19 mouse cellular contexts compared by ENCODE assay signal in the genomic region with DNA sequence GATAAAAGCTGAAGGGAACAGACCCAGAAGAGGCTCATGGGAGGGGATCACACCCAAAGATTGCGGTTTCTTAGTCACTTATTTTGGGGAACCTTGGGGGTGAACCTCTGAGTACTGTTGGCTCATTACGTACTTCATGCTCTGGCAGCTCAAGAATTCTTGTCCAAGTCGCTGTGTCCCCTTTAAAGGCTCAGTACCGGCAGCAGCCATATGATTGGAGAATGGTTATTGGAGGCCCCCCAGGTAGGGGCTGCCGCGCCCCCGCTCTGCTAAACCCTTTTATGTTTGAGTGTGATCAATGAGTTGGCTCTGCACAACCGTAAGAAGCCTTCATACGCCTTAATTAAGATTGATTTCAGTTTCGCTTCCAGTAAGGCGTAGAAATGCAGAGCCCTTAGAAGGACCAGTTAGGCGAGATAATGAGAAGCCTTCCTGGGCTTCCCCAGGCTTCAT. TPM values are rescaled to one million over a fixed set of nuclear protein-coding genes. Genes with fewer than 3 reads are reported as not detected.
DNase-seq lines count a peak whose midpoint lies in the region; ATAC-seq and TF ChIP-seq lines count a peak whose summit lies in the region.
"Had no signal": no experiment of that assay in that cellular context is flagged by ENCODE, and none has a peak within 500 bp of the region (broad histone marks: within the 10 kb centered on the region; RNA-seq: fewer than 3 reads in every experiment).

No protein-coding gene starts in this region.

- H3K9me3 ChIP-seq in midbrain, embryonic 14.5 days (ENCODE audit: control insufficient read depth, low read length): no peaks in the 10 kb centered on the region
- H3K9me3 ChIP-seq: limb, embryonic 12.5 days; midbrain, embryonic 12.5 days had no signal

- H3K27ac ChIP-seq in spleen, adult 2 months (ENCODE audit: insufficient read depth, low read length): peak overlapping the region; percentile 79
- H3K27ac ChIP-seq in midbrain, embryonic 14.5 days (replicated peaks; ENCODE audit: low read depth, low read length): no peak overlapping the region
- H3K27ac ChIP-seq: limb, embryonic 12.5 days; midbrain, embryonic 12.5 days; stomach, postnatal 0 days had no signal

- peak; percentile 78 for ATAC-seq in inflammation-experienced regulatory T-cells, adult 6 months
- ATAC-seq in midbrain, embryonic 14.5 days (ENCODE audit: low FRiP score, low TSS enrichment): no peak
- ATAC-seq: forebrain, postnatal 0 days had no signal

- H3K4me1 ChIP-seq in spleen, adult 2 months (ENCODE audit: control insufficient read depth, insufficient read depth, insufficient read length): no peaks in the 10 kb centered on the region
- H3K4me1 ChIP-seq in midbrain, embryonic 14.5 days (ENCODE audit: control insufficient read depth, insufficient read depth, low read length): no peaks in the 10 kb centered on the region
- H3K4me1 ChIP-seq: limb, embryonic 12.5 days; midbrain, embryonic 12.5 days had no signal

- peak overlapping the region; percentile 39; the same call in 1 of the 2 replicates for H3K4me3 ChIP-seq in spleen, adult 2 months (ENCODE audit: extremely low read depth, insufficient read depth, insufficient read length)
- no peak overlapping the region for H3K4me3 ChIP-seq in midbrain, embryonic 14.5 days (replicated peaks; ENCODE audit: low read depth, low read length)
- H3K4me3 ChIP-seq: limb, embryonic 12.5 days; midbrain, embryonic 12.5 days had no signal

- peak; percentile 40 for DNase-seq in embryo, embryonic 10.5 days (ENCODE audit: low spot score)
- DNase-seq in embryo, embryonic 9.5 days (ENCODE audit: extremely low spot score): no peak
- DNase-seq in spleen, adult 2 months (ENCODE audit: low read depth in 1 of 2, low spot score in 2 of 2): no peak
- DNase-seq in spleen, postnatal 36 days (ENCODE audit: low spot score in 2 of 2): no peak
- DNase-seq in midbrain, embryonic 14.5 days: no peak
- DNase-seq in thymus, postnatal 36 days: no peak
- DNase-seq in left cerebral cortex, postnatal 14 days (ENCODE audit: low spot score in 2 of 2): no peak
- DNase-seq: adrenal gland, postnatal 14 days; cerebellum, postnatal 10 days; forebrain, postnatal 0 days; gastrocnemius, postnatal 10 days; kidney, adult 8-10 months; kidney, postnatal 36 days; lung, postnatal 36 days; thymus, postnatal 14 days had no signal

- H3K9ac ChIP-seq in midbrain, embryonic 14.5 days (replicated peaks; ENCODE audit: low read length): no peak overlapping the region
- H3K9ac ChIP-seq: forebrain, postnatal 0 days; limb, embryonic 12.5 days; midbrain, embryonic 12.5 days had no signal

- no peak for TF ChIP-seq CTCF in spleen, adult 2 months (IDR thresholded peaks at IDR 0.05; ENCODE audit: extremely low read depth, insufficient read depth, insufficient read length, insufficient replicate concordance)

- TF ChIP-seq POLR2A in spleen, adult 2 months (IDR thresholded peaks at IDR 0.05; ENCODE audit: low read depth, low read length): no peak

- H3K36me3 ChIP-seq in spleen, adult 2 months (ENCODE audit: control insufficient read depth, insufficient read depth, low read length): peaks cover 16% of the 10 kb centered on the region
- peaks cover 36% of the 10 kb centered on the region for H3K36me3 ChIP-seq in midbrain, embryonic 14.5 days (ENCODE audit: control insufficient read depth, insufficient read depth, low read length)

- H3K4me2 ChIP-seq in midbrain, embryonic 14.5 days (ENCODE audit: low read length): no peak overlapping the region
- H3K4me2 ChIP-seq: limb, embryonic 12.5 days; midbrain, embryonic 12.5 days had no signal

- H3K27me3 ChIP-seq in spleen, adult 2 months (ENCODE audit: control insufficient read depth, insufficient read depth, low read length): no peaks in the 10 kb centered on the region
- no peaks in the 10 kb centered on the region for H3K27me3 ChIP-seq in midbrain, embryonic 14.5 days (ENCODE audit: control insufficient read depth, insufficient read depth, low read length)
- H3K27me3 ChIP-seq: midbrain, embryonic 12.5 days had no signal

- 76% methylated on average over 12 of the region's 12 CpGs for WGBS in spleen, adult 2 months
- WGBS in midbrain, embryonic 14.5 days: 70% methylated on average over 12 of the region's 12 CpGs

- intact Hi-C loops in left cerebral cortex, postnatal 14 days (cut with DNase I): no loop called here

RNA-seq across cellular contexts. Expression of a gene that starts 11.3 kb away (rescaled TPM):
- polyA plus RNA-seq in spleen, adult 2 months (2012; rRNA removed): 12.3 and 12.5 TPM in 2 replicates
- polyA plus RNA-seq in inflammation-experienced regulatory T-cells, adult 6 months (2017; shearing (Covaris generic)): 10 to 100 TPM; 14.2 to 21.0 (median 15.1) TPM
- 17.4 and 21.2 TPM in 2 replicates for polyA plus RNA-seq in midbrain, embryonic 14.5 days (2014; fragmentation: Nextera tagmentation; extraction: Ambion mirVana)
- total RNA-seq in left cerebral cortex, postnatal 14 days (2021): 10 to 100 TPM; 16.1 to 16.3 TPM

RNA-seq across cellular contexts. Expression of a gene that starts 11.7 kb away (rescaled TPM):
- polyA plus RNA-seq in spleen, adult 2 months (2012; rRNA removed): 16.3 and 16.5 TPM in 2 replicates
- 10 to 100 TPM in 1 of 3 experiments, 1 to 10 TPM in 2; 9.2 to 10.6 (median 9.8) TPM for polyA plus RNA-seq in inflammation-experienced regulatory T-cells, adult 6 months (2017; shearing (Covaris generic))
- 10.9 and 14.9 TPM in 2 replicates for polyA plus RNA-seq in midbrain, embryonic 14.5 days (2014; fragmentation: Nextera tagmentation; extraction: Ambion mirVana)
- 10 to 100 TPM; 15.1 to 18.7 TPM for total RNA-seq in left cerebral cortex, postnatal 14 days (2021)

RNA-seq across cellular contexts. Expression of a gene that starts 35.8 kb away (rescaled TPM):
- polyA plus RNA-seq in spleen, adult 2 months (2012; rRNA removed): 51.5 and 63.7 TPM in 2 replicates
- polyA plus RNA-seq in inflammation-experienced regulatory T-cells, adult 6 months (2017; shearing (Covaris generic)): 100 to 1,000 TPM; 137 to 172 (median 165) TPM
- 44.3 and 46.6 TPM in 2 replicates for polyA plus RNA-seq in midbrain, embryonic 14.5 days (2014; fragmentation: Nextera tagmentation; extraction: Ambion mirVana)
- total RNA-seq in left cerebral cortex, postnatal 14 days (2021): 10 to 100 TPM; 76.2 to 83.0 TPM
